Mouse (Mus musculus): ENCODE data around the gene Bpifb4.
A peak's percentile ranks its signal among the peaks of the same experiment; 100 is the strongest.

Gene Bpifb4

DNA sequence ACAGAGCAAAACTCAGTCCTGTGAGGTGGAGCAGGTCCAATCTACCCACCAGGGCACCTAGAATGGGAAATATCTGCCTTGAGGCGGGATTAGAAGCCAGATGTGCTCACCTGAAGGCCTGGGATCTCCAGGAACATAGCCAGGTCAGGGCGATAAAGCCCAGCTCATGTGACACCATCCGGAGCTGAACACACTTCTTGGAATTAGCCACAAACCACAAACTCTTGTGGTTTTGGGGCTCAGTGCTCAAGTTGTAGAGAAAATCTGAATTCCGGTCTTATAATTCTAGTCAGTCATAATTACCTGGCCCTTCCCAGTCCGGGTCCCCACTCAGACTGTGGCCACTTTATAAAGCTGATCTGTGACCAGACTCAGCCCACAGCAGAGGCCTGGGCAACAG lies at the start of gene Bpifb4:
Bpifb4 (plus strand) TSS at position 370 of the 400 bp plus-strand sequence.
- DNase-seq (ENCODE audit: low spot score) = no peak

DNA sequence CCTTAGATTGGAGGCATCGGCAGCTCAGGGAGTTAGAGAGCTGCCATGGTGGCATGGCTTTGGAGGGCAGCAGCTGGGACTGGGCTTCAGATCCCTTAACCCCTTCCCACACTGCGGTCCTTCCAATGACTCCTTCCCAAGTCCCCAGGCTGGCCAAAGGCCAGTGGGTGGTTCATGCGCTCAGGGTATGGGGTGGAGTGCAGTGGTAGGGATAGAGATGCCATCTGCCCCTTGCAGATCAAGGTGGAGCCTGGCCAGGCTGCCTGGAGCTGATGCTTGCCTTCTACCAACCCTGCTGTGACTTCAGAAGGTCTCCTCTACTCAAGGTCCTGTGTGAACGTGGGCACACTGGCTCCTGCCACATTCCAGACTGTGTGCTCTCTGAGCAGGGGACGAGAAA lies 38.9 kb upstream of the Bpifb4 start:
- DNase-seq (ENCODE audit: low spot score) = no peak

GRCm38 (mm10) chr2:153900088-153900487 lies 37.9 kb upstream of the Bpifb4 start, which contains the start of gene Bpifb6:
Gene Bpifb6 (plus strand): TSS chr2:153900388.
- DNase-seq (ENCODE audit: low spot score) = no peak

DNA sequence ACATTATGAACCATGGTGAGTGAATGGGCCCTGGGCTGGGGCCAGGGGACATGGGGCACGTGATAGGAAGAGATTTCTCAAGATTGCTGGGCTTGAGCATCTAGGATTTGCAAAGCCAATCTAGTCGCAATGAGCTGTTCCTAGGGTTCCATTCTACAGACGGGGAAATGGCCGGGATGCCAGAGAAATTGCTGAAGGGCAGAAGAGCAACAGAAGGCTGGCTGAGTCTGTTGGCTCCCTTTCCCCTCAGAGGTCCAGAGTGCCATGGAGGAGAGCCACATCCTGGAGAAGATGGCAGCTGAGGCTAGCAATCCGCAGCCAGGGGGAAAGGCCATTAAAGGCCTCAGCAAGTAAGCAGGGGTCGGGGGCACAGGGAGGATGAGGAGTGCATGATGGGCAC lies 35.3 kb upstream of the Bpifb4 start:
- DNase-seq (ENCODE audit: low spot score) = no peak

DNA sequence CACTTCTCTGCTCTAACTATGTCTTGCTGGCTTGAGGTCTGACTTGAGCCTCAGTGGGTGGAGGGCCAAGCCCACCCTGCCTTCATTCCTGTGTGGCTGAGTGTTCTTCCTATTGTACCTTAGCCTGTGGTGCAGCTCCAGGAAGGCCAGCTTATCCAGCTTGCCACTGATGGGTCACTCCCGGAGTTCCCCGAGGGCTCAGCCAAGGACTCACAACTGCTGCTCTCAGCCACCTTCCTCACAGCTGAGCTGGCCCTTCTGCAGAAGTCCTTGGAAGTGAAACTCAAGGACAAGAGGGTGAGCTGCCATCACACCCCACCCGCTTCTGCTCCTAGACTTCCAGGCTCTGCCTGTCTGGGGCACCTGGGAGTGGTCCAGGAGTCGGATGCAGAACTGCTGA lies 31.4 kb upstream of the Bpifb4 start:
- no peak for DNase-seq (ENCODE audit: low spot score)

GRCm38 (mm10) chr2:153914151-153914550 lies 23.9 kb upstream of the Bpifb4 start:
- peak; percentile 32 for DNase-seq (ENCODE audit: low spot score)

DNA sequence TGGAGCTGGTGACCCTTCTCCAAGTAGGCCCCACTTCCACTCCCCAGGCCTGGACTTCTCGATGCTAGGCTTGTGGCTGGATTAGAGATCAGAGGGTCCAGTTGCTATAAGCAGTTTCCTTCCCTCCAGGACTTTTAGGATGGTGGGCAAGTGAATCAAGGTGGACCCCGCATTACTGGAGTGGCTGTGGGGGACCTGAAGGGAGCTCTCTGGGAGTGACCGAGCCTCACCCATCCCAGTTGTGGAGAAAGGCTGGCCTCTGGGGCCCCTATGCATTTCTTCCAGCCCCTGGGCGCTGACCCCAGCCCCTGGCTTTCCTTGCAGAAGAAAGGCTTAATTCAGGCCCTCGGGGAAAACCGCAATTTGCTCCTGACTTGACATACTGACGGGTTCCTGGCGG lies 20.1 kb upstream of the Bpifb4 start, which contains the start of gene Bpifb3:
Bpifb3 (plus strand) TSS at position 301 of the 400 bp plus-strand sequence.
- no peak for DNase-seq (ENCODE audit: low spot score)

DNA sequence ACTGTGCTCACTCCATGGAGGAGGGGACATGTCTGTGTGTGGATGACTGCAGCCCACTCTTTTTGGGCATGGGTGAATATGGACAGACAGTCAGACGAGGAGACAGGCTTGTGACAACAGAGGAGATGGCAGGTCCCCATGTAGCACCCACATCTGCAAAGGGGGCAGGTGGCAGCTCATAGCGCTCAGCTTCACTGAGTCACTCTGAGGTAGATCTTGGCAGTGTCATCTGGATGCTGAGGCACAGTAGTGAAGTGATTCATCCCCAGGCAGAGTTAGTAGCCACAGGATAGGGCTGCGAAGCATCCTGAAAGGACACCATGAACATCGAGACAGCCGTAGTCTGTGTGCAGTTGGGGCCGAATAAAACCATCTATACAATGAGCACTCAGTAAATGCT lies 16.8 kb upstream of the Bpifb4 start:
- peak; percentile 13 for DNase-seq (ENCODE audit: low spot score)

DNA sequence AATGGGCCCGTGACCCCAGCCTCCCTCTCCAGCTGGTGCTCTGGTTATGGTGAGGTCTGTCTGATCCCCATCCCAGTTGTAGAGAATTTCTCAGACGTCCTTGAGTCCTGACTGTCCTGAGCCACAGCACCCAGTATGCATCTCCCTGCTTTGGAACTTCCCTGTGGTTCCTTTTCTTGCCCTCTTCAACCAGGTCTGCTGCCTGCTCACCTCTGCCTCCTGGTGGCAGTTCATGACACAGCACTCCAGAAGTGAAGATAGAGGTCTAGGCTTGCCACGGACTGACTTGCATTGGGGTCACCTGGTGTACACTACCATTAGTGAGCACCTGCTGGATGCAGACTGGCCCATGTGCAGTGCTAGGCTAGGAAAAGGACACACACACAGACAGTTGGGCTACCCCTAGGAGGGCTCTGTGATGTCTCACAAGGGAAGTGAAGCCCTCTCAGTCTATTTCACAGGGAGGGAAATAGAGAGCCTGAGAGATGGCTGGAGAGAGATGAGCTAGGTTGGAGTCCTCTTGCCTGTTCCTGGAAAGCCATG lies 8.1 kb upstream of the Bpifb4 start:
- peak; percentile 37 for DNase-seq (ENCODE audit: low spot score)

DNA sequence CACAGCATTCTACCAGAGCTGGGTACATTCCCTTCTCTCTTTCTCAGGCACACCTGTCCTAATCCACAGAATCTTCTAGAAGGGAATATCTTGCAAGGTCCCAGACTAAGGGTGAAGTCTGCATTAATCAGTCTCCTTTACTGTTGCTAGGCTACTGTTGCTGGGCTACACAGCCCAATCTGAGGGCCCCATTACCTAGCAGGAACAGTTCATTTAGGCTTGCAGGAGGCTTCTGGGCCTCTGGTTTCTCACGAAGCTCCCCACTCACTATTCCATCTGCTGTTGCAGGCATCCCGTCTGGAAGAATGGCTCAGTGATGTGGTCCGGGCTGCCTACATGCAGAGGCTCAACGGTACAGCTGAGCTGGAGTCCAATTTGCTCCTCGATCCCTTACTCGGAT lies 6.9 kb upstream of the Bpifb4 start:
- peak; percentile 7 for DNase-seq (ENCODE audit: low spot score)

GRCm38 (mm10) chr2:153933311-153933710 lies 4.7 kb upstream of the Bpifb4 start:
- no peak for DNase-seq (ENCODE audit: low spot score)

DNA sequence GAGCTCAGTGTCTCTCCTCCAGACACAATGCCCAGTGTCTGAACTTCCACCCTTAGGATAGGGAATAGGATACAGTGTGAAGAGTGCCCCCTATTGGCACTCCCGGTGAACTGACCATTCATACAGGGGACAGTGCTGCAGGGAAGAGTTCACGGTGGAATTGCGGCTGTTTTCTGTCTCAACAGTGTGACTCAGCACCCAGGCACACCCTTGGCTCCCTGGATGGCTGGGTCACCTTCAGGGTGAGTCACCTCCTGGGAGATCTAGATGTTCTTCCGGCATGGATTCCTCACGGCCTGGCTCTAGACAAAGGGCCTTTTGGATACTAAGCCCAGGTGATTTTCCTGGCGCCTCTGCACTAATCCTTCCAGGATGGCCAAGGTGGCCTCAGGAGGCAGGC lies 2.7 kb upstream of the Bpifb4 start:
- no peak for DNase-seq (ENCODE audit: low spot score)

- peak; percentile 76 for DNase-seq (ENCODE audit: low spot score)
Measured at GRCm38 (mm10) chr2:153943537-153943936, 5.5 kb downstream of the Bpifb4 start.

DNA sequence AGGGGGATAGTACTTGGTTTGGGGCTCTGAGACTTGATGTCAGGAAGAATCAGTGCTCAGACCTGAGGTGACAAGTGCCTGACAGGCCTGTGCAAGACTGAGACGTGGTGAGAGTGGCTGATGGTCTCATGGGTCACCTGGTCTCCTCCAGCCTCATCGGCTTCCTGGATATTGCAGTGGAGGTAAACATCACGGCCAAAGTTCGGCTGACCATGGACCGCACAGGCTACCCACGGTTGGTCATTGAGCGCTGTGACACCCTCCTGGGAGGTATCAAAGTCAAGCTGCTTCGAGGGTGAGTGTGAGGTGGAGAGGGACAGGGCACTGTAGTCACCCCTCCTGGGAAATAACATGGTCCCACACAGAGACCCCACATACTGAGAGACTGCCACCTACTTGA lies 6.6 kb downstream of the Bpifb4 start:
- DNase-seq (ENCODE audit: low spot score) = no peak

- DNase-seq (ENCODE audit: low spot score) = peak; percentile 83
Measured at GRCm38 (mm10) chr2:153952897-153953296, 14.9 kb downstream of the Bpifb4 start.

- DNase-seq (ENCODE audit: low spot score) = peak; percentile 26
Measured at GRCm38 (mm10) chr2:153953836-153954235, 15.8 kb downstream of the Bpifb4 start.

DNA sequence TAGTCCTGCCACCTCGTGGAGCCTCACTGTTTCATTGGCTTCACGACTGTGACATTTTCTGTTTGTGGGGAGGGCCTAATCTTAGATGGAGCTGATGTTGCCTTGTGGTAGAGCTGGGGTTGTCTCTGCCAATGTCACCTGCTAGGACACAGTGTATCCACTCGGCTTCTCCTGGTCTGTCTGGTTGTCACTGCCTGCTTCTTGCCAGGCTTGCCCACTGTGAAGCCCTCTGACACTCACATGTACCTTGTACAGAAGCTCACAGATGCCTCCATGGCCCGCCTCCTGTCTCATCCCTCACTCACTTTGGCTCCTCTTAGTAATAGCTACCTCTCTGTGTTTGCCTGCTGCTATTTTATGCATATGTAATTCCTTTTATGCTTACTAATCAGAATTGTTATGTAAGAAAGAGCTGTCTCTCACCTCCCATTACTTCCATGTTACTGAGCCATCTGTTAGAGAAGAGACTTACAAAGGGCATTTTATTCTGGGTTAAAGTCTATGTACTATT lies 24.9 kb downstream of the Bpifb4 start:
- DNase-seq (ENCODE audit: low spot score) = peak; percentile 15

DNA sequence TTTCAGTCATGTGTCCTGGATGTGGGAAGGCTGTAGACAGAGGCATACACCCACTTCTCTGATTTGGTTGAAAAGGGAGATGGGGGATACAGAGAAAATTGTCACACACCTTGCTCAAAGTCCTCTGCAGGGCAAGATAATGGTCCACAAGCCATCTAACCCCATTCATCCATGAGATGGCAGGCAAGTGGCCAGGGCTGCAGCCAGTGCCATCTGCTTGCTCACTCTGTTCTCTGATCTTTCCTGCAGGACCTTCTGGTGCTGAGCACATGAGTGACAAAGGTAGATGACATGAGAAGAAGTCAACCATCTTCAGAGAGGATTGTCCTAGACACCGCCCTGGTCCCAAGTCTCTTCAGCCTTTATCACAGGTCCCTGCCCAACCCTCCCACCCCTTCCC lies 25.3 kb downstream of the Bpifb4 start:
- DNase-seq (ENCODE audit: low spot score) = no peak

GRCm38 (mm10) chr2:153970221-153970620 lies 32.2 kb downstream of the Bpifb4 start:
- peak; percentile 38 for DNase-seq (ENCODE audit: low spot score)

GRCm38 (mm10) chr2:153974582-153974981 lies 36.6 kb downstream of the Bpifb4 start, which contains the start of gene Bpifa6:
Gene Bpifa6 (plus strand): TSS chr2:153974945.
- DNase-seq (ENCODE audit: low spot score) = no peak

DNA sequence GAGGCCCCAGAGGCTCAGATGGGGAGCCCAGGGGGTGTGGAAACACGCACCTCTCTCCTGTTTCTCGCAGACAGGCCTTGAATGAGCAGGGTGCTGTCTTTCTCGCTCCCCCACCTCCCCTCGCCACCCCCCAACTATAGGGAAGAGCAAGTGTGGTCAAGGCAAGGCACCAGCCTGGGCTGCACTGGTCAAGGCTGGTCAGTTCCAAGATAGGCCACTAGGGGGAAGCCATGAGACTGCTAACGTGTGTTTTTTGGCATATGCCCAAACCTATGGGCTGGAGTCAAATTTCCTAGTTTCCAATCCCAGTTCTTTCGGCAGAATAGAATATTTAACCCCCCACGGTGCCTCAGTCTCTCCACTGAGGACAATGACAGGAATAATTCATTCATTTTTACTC lies 57.8 kb downstream of the Bpifb4 start:
- peak; percentile 79 for DNase-seq (ENCODE audit: low spot score)

DNA sequence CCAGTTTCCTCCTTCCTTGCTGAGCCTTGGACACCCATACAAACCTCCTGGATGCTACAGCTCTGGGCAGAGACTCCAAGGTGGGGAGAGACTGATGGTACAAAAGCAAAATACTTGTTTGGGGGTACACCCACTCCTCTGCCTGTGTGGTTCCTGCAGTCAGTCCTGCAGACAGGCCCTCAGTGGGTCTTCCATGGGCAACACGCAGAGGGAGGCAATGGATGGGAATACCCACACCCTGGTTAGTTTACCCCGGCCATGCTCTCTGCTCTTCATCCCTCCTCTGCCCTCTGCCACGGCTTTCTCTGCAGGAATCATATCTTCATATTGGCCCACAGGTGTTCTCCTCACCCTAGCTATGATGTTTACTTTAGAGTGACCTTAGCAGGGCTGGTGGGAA lies 62.5 kb downstream of the Bpifb4 start:
- no peak for DNase-seq (ENCODE audit: low spot score)

- no peak for DNase-seq (ENCODE audit: low spot score)
Measured at GRCm38 (mm10) chr2:154001056-154001455, 63.0 kb downstream of the Bpifb4 start.

DNA sequence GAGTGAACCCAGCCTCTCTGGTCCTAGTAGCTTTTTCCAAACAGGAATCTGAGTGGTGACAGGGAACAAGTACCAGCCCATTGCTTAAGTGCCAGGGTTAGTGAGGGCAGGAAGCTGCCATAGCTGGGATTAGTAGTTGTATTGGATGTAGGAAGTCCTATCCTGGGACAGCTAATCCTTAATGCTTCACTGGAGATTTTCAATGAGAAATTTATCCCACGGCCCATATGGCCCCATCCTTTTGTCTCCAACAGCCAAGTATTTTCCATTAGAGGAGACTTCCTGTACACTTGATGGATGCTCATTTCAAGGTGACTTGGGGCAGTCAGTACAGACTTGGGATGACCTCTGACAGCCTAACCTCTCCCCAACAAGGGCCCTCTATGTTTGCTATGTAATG lies 66.4 kb downstream of the Bpifb4 start:
- no peak for DNase-seq (ENCODE audit: low spot score)

Measured in layer of hippocampus, adult 11-12 months (tissue).